Mouse (Mus musculus): Measurements from ENCODE around the gene Eps8l3.

GRCm38 (mm10) chr3:107852786-107853185, 24.2 kb upstream of the Eps8l3 start:
- no peak for TF ChIP-seq CTCF (IDR thresholded peaks at IDR 0.05; ENCODE audit: low read depth, low read length)
- no peak for TF ChIP-seq POLR2A (IDR thresholded peaks at IDR 0.05; ENCODE audit: borderline replicate concordance, low read depth, low read length)

Data from bone marrow macrophage, adult 2 months (primary cell).